Mouse (Mus musculus) stomach, embryonic 16.5 days (tissue): ENCODE data around the gene Trdmt1. TPM values are rescaled to one million over a fixed set of nuclear protein-coding genes. Genes with fewer than 3 reads are reported as not detected.
A peak's percentile ranks its signal among the peaks of the same experiment; 100 is the strongest.

Experiments
- ATAC-seq: fragments of 200-750 bp; cut with Nextera tagmentation; 2 replicates; pipeline ENCODE4 v1.8.0; 2017; ENCODE audit warnings: moderate number of reproducible peaks, moderate TSS enrichment; ENCODE audit not compliant: insufficient read depth, low FRiP score
- H3K27ac ChIP-seq: fragments of 300-500 bp; sonication (generic); 2 replicates; pipeline ENCODE4 v1.5.1; 2014; ENCODE audit warnings: low read length
- H3K27me3 ChIP-seq: fragments of 300-500 bp; sonication (generic); 2 replicates; pipeline ENCODE4 v1.6.1; 2014; ENCODE audit warnings: low read length, control low read depth, mixed read lengths; ENCODE audit not compliant: control insufficient read depth, insufficient read depth
- H3K36me3 ChIP-seq: fragments of 300-500 bp; sonication (generic); 2 replicates; pipeline ENCODE4 v1.6.1; 2014; ENCODE audit warnings: low read length; ENCODE audit not compliant: control insufficient read depth, insufficient read depth
- H3K4me1 ChIP-seq: fragments of 300-500 bp; sonication (generic); 2 replicates; pipeline ENCODE4 v1.6.1; 2014; ENCODE audit warnings: low read length, control low read depth, mixed read lengths; ENCODE audit not compliant: control insufficient read depth, insufficient read depth
- H3K4me2 ChIP-seq: fragments of 300-500 bp; sonication (generic); 2 replicates; pipeline ENCODE4 v1.6.1; 2014; ENCODE audit warnings: low read depth, low read length, mixed read lengths
- H3K4me3 ChIP-seq: fragments of 300-500 bp; sonication (generic); replicated peaks from 2 replicates; pipeline ENCODE4 v1.5.1; 2014; ENCODE audit warnings: mild to moderate bottlenecking, low read length
- H3K9ac ChIP-seq: fragments of 300-500 bp; sonication (generic); 2 replicates; pipeline ENCODE4 v1.6.1; 2014; ENCODE audit warnings: low read length
- H3K9me3 ChIP-seq: fragments of 300-500 bp; sonication (generic); replicated peaks from 2 replicates; pipeline ENCODE4 v1.6.1; 2016; ENCODE audit warnings: low read length, control low read depth; ENCODE audit not compliant: control insufficient read depth
- WGBS: fragments of 180-500 bp; shearing (Covaris S2); extraction: QIAGEN DNeasy Blood & Tissue Kit; methylation state at CpG from one replicate; pipeline ENCODE4 v1.1.7; 2014; 5-methylcytosine and 5-hydroxymethylcytosine counted together
- polyA plus RNA-seq: library from polyadenylated mRNA; unstranded; fragments of >200 nt; fragmentation: Nextera tagmentation; extraction: Ambion mirVana; gene quantifications from 2 replicates; pipeline ENCODE4 v1.2.1, GENCODE M21; 2015

Gene Trdmt1
- polyA plus RNA-seq, 1 experiment from 2014 or later, result 8.0 TPM

- H3K4me3 ChIP-seq, result no peak overlapping the region
- no peaks in the 10 kb centered on the region for H3K27me3 ChIP-seq
- no peak overlapping the region for H3K4me2 ChIP-seq
- no peaks in the 10 kb centered on the region for H3K4me1 ChIP-seq
- no peak for ATAC-seq
- WGBS, result 80% methylated on average over 5 of the region's 5 CpGs
- H3K36me3 ChIP-seq, result no peaks in the 10 kb centered on the region
- H3K27ac ChIP-seq, result no peak overlapping the region
- no peak overlapping the region for H3K9ac ChIP-seq
- H3K9me3 ChIP-seq, result no peaks in the 10 kb centered on the region
Observed at GRCm38 (mm10) chr2:13559729-13560128, 15.3 kb upstream of the Trdmt1 start.

- no peak for ATAC-seq
- H3K36me3 ChIP-seq, result no peaks in the 10 kb centered on the region
- H3K4me3 ChIP-seq, result no peak overlapping the region
- no peak overlapping the region for H3K4me2 ChIP-seq
- no peak overlapping the region for H3K27ac ChIP-seq
- H3K4me1 ChIP-seq, result no peaks in the 10 kb centered on the region
- whole genome bisulfite sequencing, result 81% methylated on average over 5 of the region's 5 CpGs
- H3K27me3 ChIP-seq, result no peaks in the 10 kb centered on the region
- no peak overlapping the region for H3K9ac ChIP-seq
- no peaks in the 10 kb centered on the region for H3K9me3 ChIP-seq
Observed at GRCm38 (mm10) chr2:13559303-13559702, 14.8 kb upstream of the Trdmt1 start.

- Histone ChIP-seq H3K4me2 (no peak overlapping the region), H3K4me3 (no peak overlapping the region), H3K4me1 (no peaks in the 10 kb centered on the region), H3K27ac (no peak overlapping the region), H3K27me3 (no peaks in the 10 kb centered on the region), H3K9me3 (no peaks in the 10 kb centered on the region), H3K36me3 (no peaks in the 10 kb centered on the region), H3K9ac (no peak overlapping the region)
- 44% methylated on average over 5 of the region's 5 CpGs for WGBS
- 0 out of 2 replicates have a peak, but pooled peaks have one; percentile 56 for ATAC-seq
Observed at GRCm38 (mm10) chr2:13558607-13559262, 14.3 kb upstream of the Trdmt1 start.

DNA sequence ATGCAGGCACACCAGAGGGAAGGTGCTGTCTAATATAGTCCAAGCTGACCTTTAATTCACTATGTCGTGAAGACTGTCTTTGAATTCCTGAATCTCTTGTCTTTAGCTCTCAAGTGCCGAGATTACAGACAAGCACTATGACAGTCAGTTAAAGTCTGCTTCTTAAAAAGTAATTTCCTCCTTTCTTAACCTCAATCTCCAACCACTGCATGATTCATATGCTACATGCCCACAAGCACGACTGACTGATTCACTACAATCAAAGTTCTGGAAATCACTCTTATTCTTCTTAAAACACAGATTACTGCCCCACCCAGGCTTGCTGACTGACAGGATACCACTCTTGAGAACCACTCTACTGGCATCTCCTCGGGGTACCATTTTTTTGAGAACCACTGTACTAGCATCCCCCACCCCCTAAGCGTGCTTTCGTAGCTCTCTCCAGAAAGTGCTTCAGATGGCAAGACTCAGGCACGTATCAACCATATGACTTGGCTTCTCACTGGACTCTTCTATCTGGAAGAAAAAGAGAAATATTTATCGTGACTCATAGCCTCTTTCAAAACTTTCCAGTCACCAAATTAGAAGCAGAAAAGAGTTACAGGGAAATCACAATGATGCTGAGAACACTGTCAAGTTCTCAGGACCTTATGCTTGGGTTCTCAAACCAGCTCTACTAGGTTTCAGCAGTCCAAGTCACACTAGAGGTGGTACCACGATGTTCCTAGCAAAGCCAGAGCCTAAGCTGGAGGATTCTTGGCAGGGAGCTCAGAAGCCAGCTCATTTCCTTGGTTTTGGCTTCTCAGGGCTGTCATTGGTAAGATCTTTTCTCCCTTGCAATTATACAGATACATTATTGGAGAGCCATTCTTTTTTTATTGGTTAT is 12.9 kb upstream of the Trdmt1 start:
- Histone ChIP-seq H3K4me1 (no peaks in the 10 kb centered on the region), H3K9ac (no peak overlapping the region), H3K27me3 (no peaks in the 10 kb centered on the region), H3K36me3 (no peaks in the 10 kb centered on the region), H3K4me2 (no peak overlapping the region), H3K9me3 (no peaks in the 10 kb centered on the region), H3K27ac (no peak overlapping the region), H3K4me3 (no peak overlapping the region)
- WGBS, result 74% methylated on average over 9 of the region's 9 CpGs
- ATAC-seq, result no peak

GRCm38 (mm10) chr2:13556239-13556638 is 11.8 kb upstream of the Trdmt1 start:
- no peaks in the 10 kb centered on the region for H3K4me1 ChIP-seq
- H3K9ac ChIP-seq, result no peak overlapping the region
- no peak for ATAC-seq

DNA sequence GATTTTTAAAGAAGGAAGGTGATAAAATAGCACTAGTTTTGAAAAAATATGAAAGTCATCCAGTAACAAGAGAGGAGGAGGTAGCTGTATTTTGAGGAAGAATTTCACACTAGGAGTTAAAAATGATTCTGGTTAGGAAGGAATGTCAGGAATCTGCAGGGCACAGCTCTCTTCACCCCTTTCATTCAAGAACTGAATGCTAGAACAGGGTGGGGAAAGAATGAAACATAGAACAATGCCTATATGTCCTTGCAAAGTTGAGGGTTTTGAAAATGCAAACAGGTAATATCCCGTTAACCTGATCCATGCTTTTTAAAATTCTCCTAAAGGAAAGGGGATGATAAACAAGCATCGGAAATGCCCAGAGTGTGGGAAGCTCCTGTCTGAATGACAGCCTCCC is 9.5 kb upstream of the Trdmt1 start:
- H3K36me3 ChIP-seq, result no peaks in the 10 kb centered on the region
- no peak overlapping the region for H3K27ac ChIP-seq
- no peaks in the 10 kb centered on the region for H3K27me3 ChIP-seq
- H3K4me3 ChIP-seq, result no peak overlapping the region
- H3K9me3 ChIP-seq, result no peaks in the 10 kb centered on the region
- no peak overlapping the region for H3K4me2 ChIP-seq
- no peak overlapping the region for H3K9ac ChIP-seq
- no peaks in the 10 kb centered on the region for H3K4me1 ChIP-seq
- no peak for ATAC-seq
- 37% methylated on average over 2 of the region's 2 CpGs for WGBS

More at GRCm38 (mm10) chr2:13556239-13556638, 11.8 kb upstream of the Trdmt1 start:
- H3K4me2 ChIP-seq, result no peak overlapping the region
- no peaks in the 10 kb centered on the region for H3K36me3 ChIP-seq
- H3K9me3 ChIP-seq, result no peaks in the 10 kb centered on the region
- no peak overlapping the region for H3K4me3 ChIP-seq
- no peak overlapping the region for H3K27ac ChIP-seq
- H3K27me3 ChIP-seq, result no peaks in the 10 kb centered on the region

GRCm38 (mm10) chr2:13548749-13549148 is 4.3 kb upstream of the Trdmt1 start:
- H3K4me2 ChIP-seq, result no peak overlapping the region
- H3K4me3 ChIP-seq, result no peak overlapping the region
- no peaks in the 10 kb centered on the region for H3K27me3 ChIP-seq
- H3K9me3 ChIP-seq, result no peaks in the 10 kb centered on the region
- 48% methylated on average over 3 of the region's 3 CpGs for WGBS
- no peak for ATAC-seq
- H3K4me1 ChIP-seq, result 0 out of 2 replicates have a peak, but pooled peaks cover 2% of the 10 kb centered on the region
- H3K9ac ChIP-seq, result no peak overlapping the region
- no peaks in the 10 kb centered on the region for H3K36me3 ChIP-seq
- no peak overlapping the region for H3K27ac ChIP-seq

GRCm38 (mm10) chr2:13543519-13544124 is 846 bp downstream of the Trdmt1 start:
- ATAC-seq, result 0 out of 2 replicates have a peak, but pooled peaks have one; percentile 17
- H3K27me3 ChIP-seq, result no peaks in the 10 kb centered on the region

DNA sequence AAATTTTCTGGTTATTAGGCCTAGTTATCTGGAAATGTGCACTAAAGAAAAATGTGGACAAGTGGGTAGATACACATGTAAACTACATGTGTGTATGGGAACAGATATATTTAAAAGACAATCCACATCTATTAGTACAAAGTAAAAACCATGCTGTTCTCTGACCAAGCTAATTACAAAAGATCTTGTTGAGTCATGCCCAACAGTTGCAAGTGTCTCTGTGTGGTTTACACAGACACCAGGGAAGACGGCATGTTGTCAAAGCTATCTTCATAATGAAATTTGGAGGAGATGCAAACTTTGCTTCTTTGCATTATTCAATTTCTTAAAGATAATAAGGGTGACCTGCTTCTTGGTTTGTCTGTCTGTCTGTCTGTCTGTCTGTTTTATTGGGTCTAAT is 4.6 kb downstream of the Trdmt1 start:
- Histone ChIP-seq H3K4me3 (no peak overlapping the region), H3K9ac (no peak overlapping the region), H3K36me3 (no peaks in the 10 kb centered on the region), H3K27me3 (no peaks in the 10 kb centered on the region), H3K4me1 (peaks cover 2% of the 10 kb centered on the region; the same call in 1 of the 2 replicates), H3K9me3 (no peaks in the 10 kb centered on the region), H3K4me2 (no peak overlapping the region), H3K27ac (no peak overlapping the region)
- 71% methylated on average over 1 of the region's 1 CpGs for WGBS
- no peak for ATAC-seq

More at GRCm38 (mm10) chr2:13543519-13544124, 846 bp downstream of the Trdmt1 start:
- Histone ChIP-seq H3K36me3 (no peaks in the 10 kb centered on the region), H3K4me3 (peak overlapping the region; percentile 77), H3K4me2 (peak overlapping the region; percentile 61), H3K27ac (peak overlapping the region; percentile 98), H3K9me3 (no peaks in the 10 kb centered on the region), H3K4me1 (peaks cover 2% of the 10 kb centered on the region; the same call in 1 of the 2 replicates), H3K9ac (peak overlapping the region; percentile 91)
- 23% methylated on average over 8 of the region's 8 CpGs for WGBS
